Mouse (Mus musculus): ENCODE data around the gene Tdrd12. TPM values are rescaled to one million over a fixed set of nuclear protein-coding genes. Genes with fewer than 3 reads are reported as not detected.
"Not testable (repeated sequence)": the region's sequence is repeated elsewhere in the genome, so short reads cannot be mapped to it uniquely, and the experiment has no call there.

The Tdrd12 gene
- polyA plus RNA-seq, 1 experiment from 2014 or later = 0.59 TPM

GRCm38 (mm10) chr7:35554605-35555175, 17.1 kb upstream of the Tdrd12 start:
- H3K27me3 ChIP-seq (replicated peaks) = no peaks in the 10 kb centered on the region
- peaks cover 15% of the 10 kb centered on the region for H3K36me3 ChIP-seq
- WGBS = 4% methylated on average over 28 of the region's 28 CpGs
- peak; percentile 62 for ATAC-seq (ENCODE audit: low FRiP score)
- peak overlapping the region; percentile 96 for H3K27ac ChIP-seq (replicated peaks)
- no peaks in the 10 kb centered on the region for H3K9me3 ChIP-seq (replicated peaks)
- peaks cover 18% of the 10 kb centered on the region for H3K4me1 ChIP-seq
- peak overlapping the region; percentile 79 for H3K4me2 ChIP-seq
- H3K4me3 ChIP-seq (replicated peaks) = peak overlapping the region; percentile 82
- peak overlapping the region; percentile 92 for H3K9ac ChIP-seq (replicated peaks)

- H3K9ac ChIP-seq (replicated peaks) = no peak overlapping the region; the same call in 1 of the 2 replicates
- peak overlapping the region; percentile 82 for H3K4me3 ChIP-seq (replicated peaks)
Measured at GRCm38 (mm10) chr7:35553751-35554604, 16.4 kb upstream of the Tdrd12 start.

DNA sequence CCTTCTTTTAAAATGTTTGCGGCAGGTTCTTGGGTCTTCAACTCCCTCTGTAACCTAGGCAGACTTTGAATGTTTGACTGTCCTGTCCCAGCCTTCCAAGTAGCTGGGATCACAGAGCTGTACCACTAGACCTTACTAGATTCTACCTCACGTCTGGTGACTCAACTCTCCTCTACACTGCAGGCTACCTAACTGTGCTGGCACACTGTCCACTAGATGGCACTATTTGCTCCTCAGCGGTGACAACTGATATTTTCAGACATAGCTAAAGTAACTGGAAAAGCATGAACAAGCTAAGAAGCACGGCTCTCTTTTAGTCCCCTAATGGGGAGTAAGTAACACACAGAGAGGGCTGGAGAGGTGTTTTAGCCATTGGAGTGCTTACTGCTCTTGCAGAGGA, 8.3 kb upstream of the Tdrd12 start:
- H3K4me2 ChIP-seq = no peak overlapping the region
- 34% methylated on average over 4 of the region's 4 CpGs for WGBS
- H3K27me3 ChIP-seq (replicated peaks) = no peaks in the 10 kb centered on the region
- no peak overlapping the region for H3K9ac ChIP-seq (replicated peaks)
- peaks cover 37% of the 10 kb centered on the region for H3K36me3 ChIP-seq
- H3K4me3 ChIP-seq (replicated peaks) = no peak overlapping the region
- ATAC-seq (ENCODE audit: low FRiP score) = peak; percentile 61
- H3K9me3 ChIP-seq (replicated peaks) = no peaks in the 10 kb centered on the region
- H3K4me1 ChIP-seq = no peaks in the 10 kb centered on the region
- no peak overlapping the region for H3K27ac ChIP-seq (replicated peaks)

More at GRCm38 (mm10) chr7:35553751-35554604, 16.4 kb upstream of the Tdrd12 start:
- Histone ChIP-seq H3K4me2 (peak overlapping the region; percentile 79), H3K4me1 (peaks cover 18% of the 10 kb centered on the region), H3K9me3 (replicated peaks) (no peaks in the 10 kb centered on the region), H3K27me3 (replicated peaks) (no peaks in the 10 kb centered on the region), H3K27ac (replicated peaks) (peak overlapping the region; percentile 96; the same call in 1 of the 2 replicates), H3K36me3 (peaks cover 21% of the 10 kb centered on the region)
- 63% methylated on average over 10 of the region's 10 CpGs for WGBS
- no peak for ATAC-seq (ENCODE audit: low FRiP score)

- no peak overlapping the region for H3K9ac ChIP-seq (replicated peaks)
- peaks cover 4% of the 10 kb centered on the region; the same call in 1 of the 2 replicates for H3K9me3 ChIP-seq (replicated peaks)
- no peak overlapping the region for H3K4me3 ChIP-seq (replicated peaks)
- 84% methylated on average over 12 of the region's 12 CpGs for WGBS
- no peaks in the 10 kb centered on the region for H3K4me1 ChIP-seq
- H3K27ac ChIP-seq (replicated peaks) = no peak overlapping the region
- no peaks in the 10 kb centered on the region for H3K27me3 ChIP-seq (replicated peaks)
- no peaks in the 10 kb centered on the region for H3K36me3 ChIP-seq
- H3K4me2 ChIP-seq = no peak overlapping the region
- no peak for ATAC-seq (ENCODE audit: low FRiP score)
Measured at GRCm38 (mm10) chr7:35535750-35536512, 1.6 kb downstream of the Tdrd12 start.

GRCm38 (mm10) chr7:35530544-35530943, 7.0 kb downstream of the Tdrd12 start:
- ATAC-seq (ENCODE audit: low FRiP score); H3K4me1 ChIP-seq; H3K9ac ChIP-seq (replicated peaks); H3K36me3 ChIP-seq; H3K27ac ChIP-seq (replicated peaks); H3K9me3 ChIP-seq (replicated peaks); H3K27me3 ChIP-seq (replicated peaks); H3K4me3 ChIP-seq (replicated peaks); H3K4me2 ChIP-seq: not testable (repeated sequence)
- 61% methylated on average over 1 of the region's 1 CpGs for WGBS

- Histone ChIP-seq H3K27me3 (replicated peaks) (no peaks in the 10 kb centered on the region), H3K4me3 (replicated peaks) (no peak overlapping the region), H3K36me3 (no peaks in the 10 kb centered on the region), H3K4me1 (no peaks in the 10 kb centered on the region), H3K9me3 (replicated peaks) (peaks cover 1% of the 10 kb centered on the region; the same call in 1 of the 2 replicates), H3K27ac (replicated peaks) (no peak overlapping the region), H3K4me2 (no peak overlapping the region), H3K9ac (replicated peaks) (no peak overlapping the region)
- WGBS = 79% methylated on average over 3 of the region's 3 CpGs
- ATAC-seq (ENCODE audit: low FRiP score) = no peak
Measured at GRCm38 (mm10) chr7:35530026-35530425, 7.5 kb downstream of the Tdrd12 start.

GRCm38 (mm10) chr7:35526795-35527194, 10.8 kb downstream of the Tdrd12 start:
- H3K27me3 ChIP-seq (replicated peaks) = no peaks in the 10 kb centered on the region
- no peak overlapping the region for H3K4me2 ChIP-seq
- no peaks in the 10 kb centered on the region for H3K36me3 ChIP-seq
- H3K27ac ChIP-seq (replicated peaks) = no peak overlapping the region
- H3K9ac ChIP-seq (replicated peaks) = no peak overlapping the region
- H3K4me1 ChIP-seq = no peaks in the 10 kb centered on the region
- WGBS = 87% methylated on average over 2 of the region's 2 CpGs
- H3K4me3 ChIP-seq (replicated peaks) = no peak overlapping the region
- H3K9me3 ChIP-seq (replicated peaks) = no peaks in the 10 kb centered on the region
- ATAC-seq (ENCODE audit: low FRiP score) = no peak

- Histone ChIP-seq H3K27ac (replicated peaks) (no peak overlapping the region), H3K4me3 (replicated peaks) (no peak overlapping the region), H3K27me3 (replicated peaks) (no peaks in the 10 kb centered on the region), H3K36me3 (no peaks in the 10 kb centered on the region), H3K4me2 (no peak overlapping the region), H3K9me3 (replicated peaks) (no peaks in the 10 kb centered on the region), H3K9ac (replicated peaks) (no peak overlapping the region), H3K4me1 (0 out of 2 replicates have a peak, but pooled peaks cover 3% of the 10 kb centered on the region)
- WGBS = 29% methylated on average over 4 of the region's 4 CpGs
- ATAC-seq (ENCODE audit: low FRiP score) = peak; percentile 57; the same call in 1 of the 2 replicates
Measured at GRCm38 (mm10) chr7:35501995-35502394, 35.5 kb downstream of the Tdrd12 start.

GRCm38 (mm10) chr7:35497516-35497915, 40.0 kb downstream of the Tdrd12 start:
- 0 out of 2 replicates have a peak, but pooled peaks cover 3% of the 10 kb centered on the region for H3K4me1 ChIP-seq
- no peak overlapping the region for H3K4me2 ChIP-seq
- H3K4me3 ChIP-seq (replicated peaks) = no peak overlapping the region
- H3K9me3 ChIP-seq (replicated peaks) = no peaks in the 10 kb centered on the region
- H3K27me3 ChIP-seq (replicated peaks) = no peaks in the 10 kb centered on the region
- H3K27ac ChIP-seq (replicated peaks) = no peak overlapping the region
- WGBS = 95% methylated on average over 2 of the region's 2 CpGs
- no peak overlapping the region for H3K9ac ChIP-seq (replicated peaks)
- ATAC-seq (ENCODE audit: low FRiP score) = no peak
- no peaks in the 10 kb centered on the region for H3K36me3 ChIP-seq

DNA sequence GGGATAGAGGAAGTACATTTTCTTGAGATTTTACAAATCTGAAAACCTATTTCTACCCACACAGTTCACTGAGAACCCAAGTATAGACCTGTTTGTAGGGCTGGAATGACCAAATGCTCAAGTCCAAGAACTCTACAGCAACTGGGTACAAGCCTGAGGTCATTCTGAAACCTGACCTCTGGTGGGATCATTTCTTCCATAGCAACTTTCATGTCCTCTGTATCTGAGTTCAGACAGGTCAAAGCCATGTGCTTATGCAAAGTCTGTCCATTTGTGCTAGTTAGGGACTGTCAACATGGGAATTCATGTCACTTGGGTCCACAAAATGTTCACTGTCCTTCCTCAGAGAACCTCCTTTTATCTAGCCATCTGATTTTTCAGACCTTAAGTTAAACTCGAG, 46.5 kb downstream of the Tdrd12 start:
- no peak overlapping the region for H3K4me2 ChIP-seq
- no peak overlapping the region for H3K27ac ChIP-seq (replicated peaks)
- WGBS = 85% methylated on average over 1 of the region's 1 CpGs
- no peak overlapping the region for H3K9ac ChIP-seq (replicated peaks)
- no peaks in the 10 kb centered on the region for H3K9me3 ChIP-seq (replicated peaks)
- ATAC-seq (ENCODE audit: low FRiP score) = no peak
- H3K4me3 ChIP-seq (replicated peaks) = no peak overlapping the region
- no peaks in the 10 kb centered on the region for H3K36me3 ChIP-seq
- H3K4me1 ChIP-seq = no peaks in the 10 kb centered on the region
- H3K27me3 ChIP-seq (replicated peaks) = no peaks in the 10 kb centered on the region

DNA sequence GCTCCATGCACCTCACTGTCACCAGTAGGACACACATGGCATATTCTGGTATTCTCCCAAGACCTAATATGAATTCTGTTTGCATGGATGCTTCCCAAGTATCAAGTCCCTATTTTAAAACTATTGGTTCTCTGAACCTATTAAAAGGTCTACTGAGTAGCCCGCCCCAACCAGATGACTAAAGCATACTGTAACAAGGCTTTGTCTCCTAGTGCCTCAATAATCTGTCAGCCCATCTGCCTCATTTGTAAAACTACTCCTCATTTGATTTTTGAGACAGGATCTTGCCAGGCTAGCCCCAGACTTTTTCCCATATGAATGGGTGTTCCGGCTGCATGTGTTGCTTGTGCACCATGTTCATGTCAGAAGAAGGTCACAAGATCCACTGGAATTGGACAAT, 47.4 kb downstream of the Tdrd12 start:
- WGBS = 93% methylated on average over 2 of the region's 2 CpGs
- ATAC-seq (ENCODE audit: low FRiP score) = no peak
- no peaks in the 10 kb centered on the region for H3K36me3 ChIP-seq
- H3K4me1 ChIP-seq = no peaks in the 10 kb centered on the region
- no peaks in the 10 kb centered on the region for H3K9me3 ChIP-seq (replicated peaks)
- no peak overlapping the region for H3K9ac ChIP-seq (replicated peaks)
- H3K27ac ChIP-seq (replicated peaks) = no peak overlapping the region
- no peaks in the 10 kb centered on the region for H3K27me3 ChIP-seq (replicated peaks)
- no peak overlapping the region for H3K4me2 ChIP-seq
- H3K4me3 ChIP-seq (replicated peaks) = no peak overlapping the region
